Mouse (Mus musculus) neural tube, embryonic 13.5 days (tissue): ENCODE measurements around the gene Arrdc2. TPM values are rescaled to one million over a fixed set of nuclear protein-coding genes. Genes with fewer than 3 reads are reported as not detected.

Experiments used
- ATAC-seq: fragments of 200-750 bp; cut with Nextera tagmentation; 2 replicates; pipeline ENCODE4 v1.8.0; 2017; ENCODE audit warnings: low read depth, mild to moderate bottlenecking, moderate TSS enrichment, moderate library complexity
- H3K27ac ChIP-seq: fragments of 300-500 bp; sonication (generic); replicated peaks from 2 replicates; pipeline ENCODE4 v1.5.1; 2015; ENCODE audit warnings: moderate library complexity, mild to moderate bottlenecking, inconsistent platforms
- H3K27me3 ChIP-seq: fragments of 300-500 bp; sonication (generic); 2 replicates; pipeline ENCODE4 v1.6.1; 2015; ENCODE audit warnings: mild to moderate bottlenecking, inconsistent platforms
- H3K36me3 ChIP-seq: fragments of 300-500 bp; sonication (generic); 2 replicates; pipeline ENCODE4 v1.6.1; 2015; ENCODE audit warnings: mild to moderate bottlenecking, inconsistent platforms
- H3K4me1 ChIP-seq: fragments of 300-500 bp; sonication (generic); replicated peaks from 2 replicates; pipeline ENCODE4 v1.6.1; 2015; ENCODE audit warnings: inconsistent platforms
- H3K4me2 ChIP-seq: fragments of 300-500 bp; sonication (generic); 2 replicates; pipeline ENCODE4 v1.6.1; 2015; ENCODE audit warnings: inconsistent platforms, mild to moderate bottlenecking, moderate library complexity
- H3K4me3 ChIP-seq: fragments of 300-500 bp; sonication (generic); 2 replicates; pipeline ENCODE4 v1.5.1; 2015; ENCODE audit warnings: mild to moderate bottlenecking, inconsistent platforms
- H3K9ac ChIP-seq: fragments of 300-500 bp; sonication (generic); 2 replicates; pipeline ENCODE4 v1.6.1; 2015; ENCODE audit warnings: moderate library complexity, mild to moderate bottlenecking, inconsistent platforms
- H3K9me3 ChIP-seq: fragments of 300-500 bp; sonication (generic); 2 replicates; pipeline ENCODE4 v1.6.1; 2016; ENCODE audit warnings: inconsistent platforms
- WGBS: fragments of 180-500 bp; shearing (Covaris S2); methylation state at CpG from one replicate; pipeline ENCODE4 v1.1.7; 2015; 5-methylcytosine and 5-hydroxymethylcytosine counted together
- polyA plus RNA-seq: library from polyadenylated mRNA; unstranded; fragments of >200 nt; fragmentation: Nextera tagmentation; extraction: Ambion mirVana; gene quantifications from 2 replicates; pipeline ENCODE4 v1.2.1, GENCODE M21; 2015

Gene Arrdc2
- polyA plus RNA-seq, 1 experiment from 2014 or later, result 7.8 TPM

DNA sequence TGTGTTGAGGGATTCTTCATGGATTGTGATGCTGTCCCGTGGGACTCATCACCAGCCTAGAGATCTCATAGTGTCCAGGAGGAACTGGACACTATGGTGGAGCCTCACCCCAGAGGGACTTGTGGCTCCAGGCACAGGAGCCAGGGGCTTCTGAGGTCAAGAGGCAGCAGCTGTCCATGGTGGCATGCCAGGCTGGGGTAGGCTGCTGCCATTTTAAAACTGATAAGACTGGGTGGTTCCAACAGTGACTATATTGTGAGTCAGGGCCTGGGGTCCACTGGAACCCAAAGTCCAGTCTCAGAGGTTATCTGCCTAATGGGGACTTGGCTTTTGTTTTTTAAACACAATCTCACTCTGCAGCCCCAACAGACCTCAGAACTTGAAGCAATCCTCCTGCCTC lies 37.7 kb downstream of the Arrdc2 start:
- Histone ChIP-seq H3K4me3 (no peak overlapping the region), H3K27me3 (peaks cover 84% of the 10 kb centered on the region), H3K36me3 (no peaks in the 10 kb centered on the region), H3K4me2 (no peak overlapping the region), H3K9me3 (no peaks in the 10 kb centered on the region), H3K27ac (no peak overlapping the region), H3K4me1 (peaks cover 38% of the 10 kb centered on the region), H3K9ac (no peak overlapping the region)
- 86% methylated on average over 1 of the region's 1 CpGs for WGBS
- no peak for ATAC-seq

DNA sequence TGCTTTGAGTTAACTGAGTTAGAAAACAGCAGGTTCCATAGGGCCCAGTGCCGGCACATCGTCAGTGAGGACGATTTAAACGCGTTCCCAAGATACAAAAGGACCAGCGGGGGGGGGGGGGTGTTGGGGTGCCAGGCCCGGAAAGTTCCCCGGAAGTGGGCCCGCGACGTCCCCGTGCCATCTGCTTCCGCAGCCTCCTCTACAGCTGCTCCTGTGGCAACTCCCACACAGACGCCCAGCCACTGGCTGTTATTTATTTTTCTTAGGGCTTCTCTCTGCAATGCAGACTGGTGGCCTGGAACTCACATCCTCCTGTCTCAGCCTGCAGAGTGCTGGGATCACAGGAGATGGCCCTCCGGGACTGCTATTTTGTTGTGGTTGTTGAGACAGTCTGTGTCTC lies 38.4 kb downstream of the Arrdc2 start:
- Histone ChIP-seq H3K4me1 (peaks cover 43% of the 10 kb centered on the region), H3K36me3 (no peaks in the 10 kb centered on the region), H3K4me3 (no peak overlapping the region), H3K9me3 (no peaks in the 10 kb centered on the region), H3K27me3 (peaks cover 77% of the 10 kb centered on the region), H3K27ac (no peak overlapping the region), H3K9ac (no peak overlapping the region), H3K4me2 (no peak overlapping the region)
- WGBS, result 29% methylated on average over 15 of the region's 15 CpGs
- no peak for ATAC-seq

- Histone ChIP-seq H3K36me3 (no peaks in the 10 kb centered on the region), H3K27ac (no peak overlapping the region), H3K4me3 (no peak overlapping the region), H3K27me3 (peaks cover 72% of the 10 kb centered on the region), H3K4me2 (no peak overlapping the region), H3K9me3 (no peaks in the 10 kb centered on the region), H3K9ac (no peak overlapping the region), H3K4me1 (peaks cover 43% of the 10 kb centered on the region)
- no peak for ATAC-seq
- WGBS, result 46% methylated on average over 10 of the region's 10 CpGs
Observed at GRCm38 (mm10) chr8:70800648-70801047, 38.9 kb downstream of the Arrdc2 start.

DNA sequence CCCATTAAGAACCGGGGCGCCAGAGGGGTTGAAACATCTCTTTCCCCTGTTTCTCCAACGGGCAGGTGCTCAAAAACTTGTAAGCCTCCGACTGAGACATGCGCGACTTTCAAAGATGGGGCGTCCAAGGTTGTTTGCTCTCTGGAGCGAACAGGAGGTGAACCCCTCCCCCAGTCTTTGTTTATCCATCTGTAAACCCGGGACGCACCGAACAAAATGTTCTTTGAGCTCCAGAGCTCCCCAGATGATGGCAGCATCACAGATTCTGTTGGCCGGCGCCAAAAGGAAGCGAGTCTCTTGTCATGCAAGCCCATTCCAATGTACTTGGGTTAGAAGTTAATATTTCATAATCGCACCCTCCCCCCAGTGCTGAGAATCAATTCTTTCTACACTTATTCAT lies 41.2 kb downstream of the Arrdc2 start:
- Histone ChIP-seq H3K9ac (peak overlapping the region; percentile 70; the same call in 1 of the 2 replicates), H3K4me1 (peaks cover 30% of the 10 kb centered on the region), H3K4me2 (peak overlapping the region; percentile 87), H3K27me3 (peaks cover 54% of the 10 kb centered on the region), H3K4me3 (peak overlapping the region; percentile 46), H3K9me3 (no peaks in the 10 kb centered on the region), H3K27ac (no peak overlapping the region), H3K36me3 (no peaks in the 10 kb centered on the region)
- no peak for ATAC-seq
- 16% methylated on average over 15 of the region's 15 CpGs for WGBS

DNA sequence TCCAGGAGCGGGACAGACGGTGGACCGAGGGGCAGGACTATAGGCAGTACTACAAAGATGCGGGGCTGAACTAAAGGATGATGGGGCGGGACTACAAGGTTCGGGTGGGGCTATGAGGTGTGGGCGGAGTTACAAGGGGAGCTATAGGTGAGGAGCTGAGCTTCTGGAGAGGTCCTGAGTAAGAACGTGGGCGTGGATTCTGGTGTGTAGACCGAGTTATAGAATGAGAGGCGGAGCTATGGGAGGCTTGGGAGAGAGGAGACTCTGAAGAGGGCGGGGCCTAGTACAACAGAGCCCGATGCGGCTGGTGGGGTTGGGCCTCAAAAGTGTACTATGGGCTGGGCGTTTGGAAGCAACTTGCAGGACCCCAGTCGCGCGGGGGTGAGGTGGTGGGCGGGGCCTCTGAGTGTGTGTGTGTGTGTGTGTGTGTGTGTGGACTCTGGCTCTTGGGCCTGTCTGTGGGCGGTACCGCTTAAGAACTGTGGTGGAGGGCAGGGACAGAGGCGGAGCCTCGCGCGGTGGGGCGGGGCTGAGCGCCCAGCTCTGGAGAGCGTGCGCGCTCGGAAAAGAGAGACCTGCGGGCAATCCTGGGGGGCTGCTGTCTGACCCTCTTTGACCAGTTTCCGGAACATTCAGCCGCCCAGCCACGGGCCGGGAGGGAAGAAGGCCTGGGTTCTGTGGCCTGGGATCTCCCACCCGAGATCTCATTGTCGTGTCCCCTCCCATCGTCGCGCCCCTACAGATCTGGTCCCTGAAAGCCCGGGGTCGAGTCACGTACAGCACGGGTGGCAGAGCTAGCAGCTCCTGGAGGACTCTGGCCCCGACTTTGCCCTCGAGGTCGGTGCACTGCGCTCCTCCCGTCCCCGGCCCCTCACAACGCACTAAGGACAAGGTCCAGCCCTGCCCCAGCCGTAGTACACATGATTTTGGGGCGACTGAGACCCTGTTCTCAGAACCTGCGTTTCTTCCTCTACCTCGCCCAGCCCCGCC lies 42.1 kb downstream of the Arrdc2 start:
- ATAC-seq, result peak; percentile 84
- H3K4me1 ChIP-seq, result peaks cover 39% of the 10 kb centered on the region

DNA sequence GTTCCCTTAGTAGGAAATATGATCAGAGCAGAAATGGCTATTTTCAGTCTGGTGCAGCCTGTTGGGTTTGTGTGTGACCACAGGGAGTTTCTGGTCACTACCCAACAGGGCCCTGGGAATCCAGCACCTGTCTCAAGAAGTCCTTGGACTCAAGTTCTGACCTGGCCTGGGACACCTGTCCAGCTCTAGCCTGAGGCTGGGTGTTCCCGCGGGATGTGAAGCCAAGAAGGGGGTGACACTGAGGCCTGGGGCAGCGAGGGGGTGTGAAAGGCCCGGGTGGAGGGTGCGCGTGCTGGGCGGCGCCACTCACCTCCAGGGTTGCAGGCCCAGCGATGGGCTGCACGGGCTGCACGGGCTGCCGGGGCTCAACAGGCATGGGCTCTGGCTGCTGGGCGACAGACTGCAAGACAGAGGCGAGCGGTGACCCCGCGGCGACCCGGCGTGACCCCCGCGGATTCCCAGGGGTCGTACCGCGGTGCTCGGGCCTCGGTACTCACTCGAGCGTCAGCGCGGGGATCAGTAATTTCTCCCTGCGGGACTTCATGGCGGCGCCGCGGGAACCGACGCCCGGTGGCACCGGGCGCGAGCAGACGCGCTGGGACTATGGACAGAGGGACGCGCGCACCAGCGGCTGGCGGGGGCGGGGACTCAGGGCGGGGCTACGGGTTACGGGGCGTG lies 43.0 kb downstream of the Arrdc2 start:
- ATAC-seq, result peak; percentile 7; the same call in 1 of the 2 replicates

More for the DNA sequence above, 42.1 kb downstream of the Arrdc2 start:
- H3K4me3 ChIP-seq, result peak overlapping the region; percentile 46
- no peaks in the 10 kb centered on the region for H3K36me3 ChIP-seq
- H3K27ac ChIP-seq, result peak overlapping the region; percentile 42; the same call in 1 of the 2 replicates
- H3K9me3 ChIP-seq, result no peaks in the 10 kb centered on the region
- H3K27me3 ChIP-seq, result peaks cover 45% of the 10 kb centered on the region
- WGBS, result under 1% methylated on average over 57 of the region's 57 CpGs
- peak overlapping the region; percentile 87 for H3K4me2 ChIP-seq
- H3K9ac ChIP-seq, result peak overlapping the region; percentile 70

GRCm38 (mm10) chr8:70795370-70795769 lies 44.1 kb downstream of the Arrdc2 start:
- Histone ChIP-seq H3K9me3 (no peaks in the 10 kb centered on the region), H3K4me2 (no peak overlapping the region), H3K27me3 (peaks cover 29% of the 10 kb centered on the region), H3K9ac (no peak overlapping the region), H3K4me3 (no peak overlapping the region), H3K4me1 (peaks cover 49% of the 10 kb centered on the region), H3K27ac (no peak overlapping the region), H3K36me3 (no peaks in the 10 kb centered on the region)
- WGBS, result 92% methylated on average over 2 of the region's 2 CpGs
- ATAC-seq, result no peak

More for the DNA sequence above, 43.0 kb downstream of the Arrdc2 start:
- peak overlapping the region; percentile 46 for H3K4me3 ChIP-seq
- no peaks in the 10 kb centered on the region for H3K9me3 ChIP-seq
- peak overlapping the region; percentile 70 for H3K9ac ChIP-seq
- H3K27me3 ChIP-seq, result peaks cover 37% of the 10 kb centered on the region
- whole genome bisulfite sequencing, result 1% methylated on average over 54 of the region's 54 CpGs
- H3K4me2 ChIP-seq, result peak overlapping the region; percentile 87
- no peaks in the 10 kb centered on the region for H3K36me3 ChIP-seq
- peaks cover 45% of the 10 kb centered on the region for H3K4me1 ChIP-seq
- H3K27ac ChIP-seq, result no peak overlapping the region; the same call in 1 of the 2 replicates

DNA sequence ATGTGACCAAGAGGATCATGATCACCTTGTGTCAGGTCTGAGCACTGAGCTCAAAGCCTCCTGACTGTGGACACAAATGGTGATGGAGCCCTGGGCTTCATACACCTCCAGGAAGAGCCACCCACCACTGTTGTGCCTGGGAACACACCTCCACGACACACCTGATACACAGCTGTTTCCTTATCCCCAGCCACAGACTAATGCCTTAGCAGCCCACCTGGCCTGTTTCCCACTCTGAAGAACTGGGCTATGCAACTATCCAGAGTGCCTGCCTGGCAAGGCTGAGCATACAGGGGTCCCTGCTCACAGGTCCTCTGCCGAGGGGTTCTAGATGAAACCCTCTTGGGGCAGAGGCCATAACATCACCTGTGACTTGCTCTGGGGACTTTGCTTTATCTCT lies 45.3 kb downstream of the Arrdc2 start:
- Histone ChIP-seq H3K9me3 (no peaks in the 10 kb centered on the region), H3K4me3 (no peak overlapping the region), H3K27me3 (peaks cover 17% of the 10 kb centered on the region), H3K4me1 (peaks cover 50% of the 10 kb centered on the region), H3K27ac (no peak overlapping the region), H3K9ac (no peak overlapping the region), H3K36me3 (peaks cover 4% of the 10 kb centered on the region; the same call in 1 of the 2 replicates), H3K4me2 (no peak overlapping the region)
- no peak for ATAC-seq
- WGBS, result 82% methylated on average over 2 of the region's 2 CpGs

- Histone ChIP-seq H3K27me3 (peaks cover 11% of the 10 kb centered on the region; the same call in 1 of the 2 replicates), H3K9ac (peak overlapping the region; percentile 92), H3K4me3 (peak overlapping the region; percentile 65), H3K4me2 (peak overlapping the region; percentile 77), H3K4me1 (peaks cover 40% of the 10 kb centered on the region), H3K9me3 (no peaks in the 10 kb centered on the region), H3K36me3 (peaks cover 18% of the 10 kb centered on the region; the same call in 1 of the 2 replicates), H3K27ac (peak overlapping the region; percentile 91)
- ATAC-seq, result peak; percentile 44
- under 1% methylated on average over 20 of the region's 20 CpGs for WGBS
Observed at GRCm38 (mm10) chr8:70792700-70793099, 46.8 kb downstream of the Arrdc2 start.

- Histone ChIP-seq H3K4me2 (peak overlapping the region; percentile 77), H3K27ac (peak overlapping the region; percentile 91), H3K9ac (peak overlapping the region; percentile 92), H3K9me3 (no peaks in the 10 kb centered on the region), H3K4me3 (peak overlapping the region; percentile 65), H3K4me1 (peaks cover 37% of the 10 kb centered on the region), H3K27me3 (peaks cover 11% of the 10 kb centered on the region; the same call in 1 of the 2 replicates), H3K36me3 (peaks cover 24% of the 10 kb centered on the region)
- 6% methylated on average over 57 of the region's 58 CpGs for WGBS
- peak; percentile 87 for ATAC-seq
Observed at GRCm38 (mm10) chr8:70791975-70792691, 47.4 kb downstream of the Arrdc2 start.

DNA sequence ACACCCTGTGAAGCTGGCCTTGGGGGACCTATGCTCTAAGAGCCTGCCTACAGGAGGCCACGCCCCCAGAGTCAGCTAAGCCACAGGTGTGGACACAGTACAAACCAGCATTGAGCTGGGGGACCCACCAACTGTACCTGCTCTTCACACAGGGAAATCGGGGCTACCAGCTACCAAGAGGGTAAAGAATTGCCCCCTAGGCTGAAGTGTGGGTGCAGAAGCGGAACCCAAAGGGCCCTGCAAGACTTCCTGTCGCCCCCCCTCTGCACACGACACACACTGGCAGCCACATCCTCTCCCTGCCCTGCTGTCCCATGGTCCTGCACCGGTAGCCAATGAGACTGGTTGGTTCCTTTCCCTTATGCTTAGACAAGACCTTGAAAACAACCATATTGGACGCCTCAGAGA lies 48.2 kb downstream of the Arrdc2 start:
- Histone ChIP-seq H3K27ac (no peak overlapping the region), H3K4me3 (peak overlapping the region; percentile 65), H3K36me3 (peaks cover 32% of the 10 kb centered on the region), H3K4me2 (peak overlapping the region; percentile 77), H3K9me3 (no peaks in the 10 kb centered on the region), H3K9ac (peak overlapping the region; percentile 92), H3K27me3 (peaks cover 11% of the 10 kb centered on the region; the same call in 1 of the 2 replicates), H3K4me1 (peaks cover 31% of the 10 kb centered on the region)
- WGBS, result 88% methylated on average over 7 of the region's 7 CpGs
- ATAC-seq, result no peak
